10 mouse cellular contexts compared by ENCODE assay signal in genomic region chr17:30910866-30911731, GRCm38 (mm10). TPM values are rescaled to one million over a fixed set of nuclear protein-coding genes. Genes with fewer than 3 reads are reported as not detected.
DNase-seq lines count a peak whose midpoint lies in the region; ATAC-seq lines count a peak whose summit lies in the region.
"Had no signal": no experiment of that assay in that cellular context is flagged by ENCODE, and none has a peak within 500 bp of the region (broad histone marks: within the 10 kb centered on the region; RNA-seq: fewer than 3 reads in every experiment).

No protein-coding gene starts in this region.

- no peaks in the 10 kb centered on the region for H3K4me1 ChIP-seq in kidney, embryonic 15.5 days
- H3K4me1 ChIP-seq in limb, embryonic 12.5 days (replicated peaks): peaks cover 31% of the 10 kb centered on the region
- no peaks in the 10 kb centered on the region for H3K4me1 ChIP-seq in heart, embryonic 11.5 days (ENCODE audit: control insufficient read depth, insufficient read depth, low read length)

- no peak overlapping the region for H3K4me3 ChIP-seq in kidney, embryonic 15.5 days (replicated peaks)
- no peak overlapping the region for H3K4me3 ChIP-seq in limb, embryonic 12.5 days (replicated peaks)
- H3K4me3 ChIP-seq in heart, embryonic 11.5 days (ENCODE audit: low read depth, low read length): no peak overlapping the region

- DNase-seq in kidney, postnatal 14 days: no peak
- DNase-seq in MN1 (ENCODE audit: low spot score): peak; percentile 72
- peak; percentile 24 to 83 for DNase-seq in adrenal gland, adult (ENCODE audit: inconsistent age in 2 of 2, low spot score in 1 of 2)
- DNase-seq in heart, postnatal 4 days: no peak
- DNase-seq: thymus, adult 2 months had no signal

- no peak overlapping the region for H3K9ac ChIP-seq in kidney, embryonic 15.5 days
- no peak overlapping the region for H3K9ac ChIP-seq in limb, embryonic 12.5 days (replicated peaks)
- H3K9ac ChIP-seq in heart, embryonic 11.5 days (ENCODE audit: low read depth, low read length): no peak overlapping the region
- H3K9ac ChIP-seq: liver, embryonic 14.5 days had no signal

- H3K4me2 ChIP-seq in kidney, embryonic 15.5 days: 0 out of 2 replicates have a peak overlapping the region, but pooled peaks have one; percentile 14
- H3K4me2 ChIP-seq in limb, embryonic 12.5 days: peak overlapping the region; percentile 39
- H3K4me2 ChIP-seq in heart, embryonic 11.5 days: no peak overlapping the region

- 40% methylated on average over 27 of the region's 27 CpGs for WGBS in kidney, embryonic 15.5 days
- 38% methylated on average over 27 of the region's 27 CpGs for WGBS in limb, embryonic 12.5 days
- 69% methylated on average over 27 of the region's 27 CpGs for WGBS in heart, embryonic 11.5 days (ENCODE audit: insufficient replicate concordance)

- no peaks in the 10 kb centered on the region for H3K9me3 ChIP-seq in kidney, embryonic 15.5 days (replicated peaks)
- H3K9me3 ChIP-seq in limb, embryonic 12.5 days: no peaks in the 10 kb centered on the region
- H3K9me3 ChIP-seq in heart, embryonic 11.5 days (replicated peaks; ENCODE audit: control insufficient read depth, low read length): no peaks in the 10 kb centered on the region

- ATAC-seq in kidney, embryonic 15.5 days (replicated peaks; ENCODE audit: low FRiP score): no peak
- ATAC-seq in limb, embryonic 12.5 days (ENCODE audit: insufficient number of reproducible peaks, insufficient read depth, low FRiP score, low TSS enrichment, low read depth): no peak
- ATAC-seq in heart, embryonic 11.5 days (replicated peaks; ENCODE audit: insufficient number of reproducible peaks, low FRiP score, low TSS enrichment): no peak

- H3K27me3 ChIP-seq in kidney, embryonic 15.5 days: peaks cover 29% of the 10 kb centered on the region
- peaks cover 94% of the 10 kb centered on the region for H3K27me3 ChIP-seq in limb, embryonic 12.5 days
- H3K27me3 ChIP-seq in heart, embryonic 11.5 days (ENCODE audit: control insufficient read depth, insufficient read depth, low read length): no peaks in the 10 kb centered on the region

- H3K36me3 ChIP-seq in kidney, embryonic 15.5 days: no peaks in the 10 kb centered on the region
- H3K36me3 ChIP-seq in limb, embryonic 12.5 days: no peaks in the 10 kb centered on the region
- H3K36me3 ChIP-seq in heart, embryonic 11.5 days (ENCODE audit: control insufficient read depth, insufficient read depth, low read length): no peaks in the 10 kb centered on the region

- H3K27ac ChIP-seq in kidney, embryonic 15.5 days: no peak overlapping the region
- no peak overlapping the region for H3K27ac ChIP-seq in limb, embryonic 12.5 days
- H3K27ac ChIP-seq in heart, embryonic 11.5 days (ENCODE audit: low read depth, low read length): no peak overlapping the region
- H3K27ac ChIP-seq: liver, embryonic 14.5 days had no signal

RNA-seq across cellular contexts. Expression of gene Glp1r, which starts 9.5 kb away (rescaled TPM):
- polyA plus RNA-seq in kidney, embryonic 15.5 days (2015; fragmentation: Nextera tagmentation; extraction: Ambion mirVana): 0.28 and 0.42 TPM in 2 replicates
- not detected in 2 replicates for polyA plus RNA-seq in limb, embryonic 12.5 days (2016; fragmentation: Nextera tagmentation; extraction: Ambion mirVana)
- total RNA-seq in heart, postnatal 4 days (2021): under 1 TPM; 0.52 to 0.81 TPM
- 0.08 and 0.14 TPM in 2 replicates for polyA plus RNA-seq in heart, embryonic 11.5 days (2014; fragmentation: Nextera tagmentation; extraction: Ambion mirVana)

RNA-seq across cellular contexts. Expression of gene Umodl1, which starts 43.3 kb away (rescaled TPM):
- polyA plus RNA-seq in kidney, embryonic 15.5 days (2015; fragmentation: Nextera tagmentation; extraction: Ambion mirVana): 0.03 and 0.08 TPM in 2 replicates
- 0.09 TPM in 1 of 2 replicates, not detected in the other for polyA plus RNA-seq in limb, embryonic 12.5 days (2016; fragmentation: Nextera tagmentation; extraction: Ambion mirVana)
- total RNA-seq in heart, postnatal 4 days (2021): not detected
- polyA plus RNA-seq in heart, embryonic 11.5 days (2014; fragmentation: Nextera tagmentation; extraction: Ambion mirVana): not detected in 2 replicates
- total RNA-seq: heart, adult 18-20 months had no signal

Comparison
In these comparisons a context has a peak if more than half of its experiments do, and no peak if none do; other contexts are left out.
1. DNase-seq: peak in MN1 (single experiment) and adrenal gland, adult (2 of 2); none in kidney, postnatal 14 days (single experiment) and heart, postnatal 4 days (single experiment).